Comparison of ENCODE assay signal across 14 mouse cellular contexts in genomic region chr3:122376841-122377464, GRCm38 (mm10).
DNase-seq lines count a peak whose midpoint lies in the region; ATAC-seq and TF ChIP-seq lines count a peak whose summit lies in the region.
"Had no signal": no experiment of that assay in that cellular context is flagged by ENCODE, and none has a peak within 500 bp of the region (broad histone marks: within the 10 kb centered on the region; RNA-seq: fewer than 3 reads in every experiment).

No protein-coding gene starts in this region.

- peak overlapping the region; percentile 46 for H3K27ac ChIP-seq in heart, embryonic 12.5 days (ENCODE audit: poor library complexity, severe bottlenecking)
- no peak overlapping the region; the same call in 1 of the 2 replicates for H3K27ac ChIP-seq in heart, adult 2 months
- H3K27ac ChIP-seq in midbrain, embryonic 12.5 days (replicated peaks): peak overlapping the region; percentile 5; the same call in 1 of the 2 replicates
- no peak overlapping the region for H3K27ac ChIP-seq in midbrain, embryonic 14.5 days (replicated peaks; ENCODE audit: low read depth, low read length)
- peak overlapping the region; percentile 48; the same call in 1 of the 2 replicates for H3K27ac ChIP-seq in embryonic facial prominence, embryonic 13.5 days
- H3K27ac ChIP-seq: hindbrain, embryonic 15.5 days; kidney, postnatal 0 days; liver, embryonic 13.5 days had no signal

- no peak overlapping the region for H3K4me3 ChIP-seq in heart, embryonic 12.5 days
- H3K4me3 ChIP-seq in heart, adult 2 months: no peak overlapping the region
- no peak overlapping the region for H3K4me3 ChIP-seq in midbrain, embryonic 12.5 days
- no peak overlapping the region for H3K4me3 ChIP-seq in midbrain, embryonic 14.5 days (replicated peaks; ENCODE audit: low read depth, low read length)
- H3K4me3 ChIP-seq in embryonic facial prominence, embryonic 13.5 days: no peak overlapping the region
- no peak overlapping the region for H3K4me3 ChIP-seq in myocyte
- H3K4me3 ChIP-seq: hindbrain, embryonic 15.5 days; liver, embryonic 13.5 days; megakaryocyte, embryonic 14.5 days had no signal

- DNase-seq in heart, adult 2 months: no peak
- DNase-seq in midbrain, embryonic 14.5 days: no peak
- no peak for DNase-seq in frontal cortex, adult 2 months (ENCODE audit: extremely low spot score in 1 of 2, low spot score in 1 of 2)
- no peak for DNase-seq in lung, postnatal 10 days
- DNase-seq: cerebellum, adult 9-11 months; layer of hippocampus, postnatal 36 days; liver, embryonic 13.5 days had no signal

- H3K4me2 ChIP-seq in heart, embryonic 12.5 days: no peak overlapping the region
- H3K4me2 ChIP-seq in midbrain, embryonic 12.5 days (replicated peaks): no peak overlapping the region
- no peak overlapping the region for H3K4me2 ChIP-seq in midbrain, embryonic 14.5 days (ENCODE audit: low read length)
- no peak overlapping the region; the same call in 1 of the 2 replicates for H3K4me2 ChIP-seq in embryonic facial prominence, embryonic 13.5 days
- H3K4me2 ChIP-seq in myocyte (ENCODE audit: low read depth): peak overlapping the region; percentile 76
- H3K4me2 ChIP-seq: hindbrain, embryonic 15.5 days; liver, embryonic 13.5 days had no signal

- TF ChIP-seq EP300 in heart, adult 2 months (IDR thresholded peaks at IDR 0.05; ENCODE audit: insufficient read depth, low read depth, low read length): no peak

- no peak overlapping the region for H3ac ChIP-seq in myocyte (ENCODE audit: control insufficient read depth, insufficient read length)

- H3K9me3 ChIP-seq in heart, embryonic 12.5 days (replicated peaks): no peaks in the 10 kb centered on the region
- no peaks in the 10 kb centered on the region for H3K9me3 ChIP-seq in midbrain, embryonic 12.5 days
- no peaks in the 10 kb centered on the region for H3K9me3 ChIP-seq in midbrain, embryonic 14.5 days (ENCODE audit: control insufficient read depth, low read length)
- no peaks in the 10 kb centered on the region for H3K9me3 ChIP-seq in embryonic facial prominence, embryonic 13.5 days
- H3K9me3 ChIP-seq: hindbrain, embryonic 15.5 days; liver, embryonic 13.5 days; megakaryocyte, embryonic 14.5 days had no signal

- H3K27me3 ChIP-seq in heart, embryonic 12.5 days (replicated peaks): 0 out of 2 replicates have a peak, but pooled peaks cover 10% of the 10 kb centered on the region
- H3K27me3 ChIP-seq in heart, adult 2 months (ENCODE audit: control insufficient read depth, insufficient read depth, low read length): no peaks in the 10 kb centered on the region
- no peaks in the 10 kb centered on the region; the same call in 1 of the 2 replicates for H3K27me3 ChIP-seq in midbrain, embryonic 12.5 days
- no peaks in the 10 kb centered on the region for H3K27me3 ChIP-seq in midbrain, embryonic 14.5 days (ENCODE audit: control insufficient read depth, insufficient read depth, low read length)
- no peaks in the 10 kb centered on the region for H3K27me3 ChIP-seq in embryonic facial prominence, embryonic 13.5 days
- H3K27me3 ChIP-seq in myocyte (ENCODE audit: control insufficient read depth, insufficient read depth, insufficient read length): no peaks in the 10 kb centered on the region
- H3K27me3 ChIP-seq: hindbrain, embryonic 15.5 days; liver, embryonic 13.5 days had no signal

- peak; percentile 25; the same call in 1 of the 2 replicates for ATAC-seq in heart, embryonic 12.5 days (ENCODE audit: insufficient number of reproducible peaks, low FRiP score)
- ATAC-seq in midbrain, embryonic 12.5 days (ENCODE audit: low FRiP score, low read depth): 0 out of 2 replicates have a peak, but pooled peaks have one; percentile 53
- ATAC-seq in midbrain, embryonic 14.5 days (ENCODE audit: low FRiP score, low TSS enrichment): no peak; the same call in 1 of the 2 replicates
- no peak for ATAC-seq in embryonic facial prominence, embryonic 13.5 days (ENCODE audit: insufficient number of reproducible peaks, insufficient read depth, low FRiP score, low TSS enrichment, low read depth)

- WGBS in heart, embryonic 12.5 days: 46% methylated on average over 8 of the region's 8 CpGs
- WGBS in heart, adult 2 months: 23% methylated on average over 8 of the region's 8 CpGs
- WGBS in midbrain, embryonic 12.5 days: 32% methylated on average over 8 of the region's 8 CpGs
- 29% methylated on average over 8 of the region's 8 CpGs for WGBS in midbrain, embryonic 14.5 days
- WGBS in embryonic facial prominence, embryonic 13.5 days: 26% methylated on average over 8 of the region's 8 CpGs

- no peaks in the 10 kb centered on the region for H3K79me2 ChIP-seq in heart, adult 2 months (replicated peaks; ENCODE audit: control insufficient read depth, insufficient read depth, low read length)
- H3K79me2 ChIP-seq in myocyte (ENCODE audit: control insufficient read depth, insufficient read depth): no peaks in the 10 kb centered on the region

- intact Hi-C loops in heart, adult 2 months (cut with DNase I): no loop called here

- peaks cover 28% of the 10 kb centered on the region for H3K4me1 ChIP-seq in heart, embryonic 12.5 days (replicated peaks)
- peaks cover 11% of the 10 kb centered on the region for H3K4me1 ChIP-seq in heart, adult 2 months (ENCODE audit: control insufficient read depth, insufficient read depth, low read length)
- peaks cover 17% of the 10 kb centered on the region for H3K4me1 ChIP-seq in midbrain, embryonic 12.5 days
- peaks cover 19% of the 10 kb centered on the region for H3K4me1 ChIP-seq in midbrain, embryonic 14.5 days (ENCODE audit: control insufficient read depth, insufficient read depth, low read length)
- H3K4me1 ChIP-seq in embryonic facial prominence, embryonic 13.5 days: peaks cover 28% of the 10 kb centered on the region
- H3K4me1 ChIP-seq: liver, embryonic 13.5 days had no signal

- no peak for TF ChIP-seq CTCF in heart, adult 2 months (IDR thresholded peaks at IDR 0.05)

- no peaks in the 10 kb centered on the region for H3K36me3 ChIP-seq in heart, embryonic 12.5 days
- no peaks in the 10 kb centered on the region for H3K36me3 ChIP-seq in heart, adult 2 months (ENCODE audit: control insufficient read depth, insufficient read depth, low read length)
- no peaks in the 10 kb centered on the region for H3K36me3 ChIP-seq in midbrain, embryonic 12.5 days
- H3K36me3 ChIP-seq in midbrain, embryonic 14.5 days (ENCODE audit: control insufficient read depth, insufficient read depth, low read length): no peaks in the 10 kb centered on the region
- no peaks in the 10 kb centered on the region for H3K36me3 ChIP-seq in embryonic facial prominence, embryonic 13.5 days
- no peaks in the 10 kb centered on the region for H3K36me3 ChIP-seq in myocyte (ENCODE audit: control insufficient read depth, insufficient read depth)
- H3K36me3 ChIP-seq: hindbrain, embryonic 15.5 days; liver, embryonic 13.5 days had no signal

- H3K9ac ChIP-seq in heart, embryonic 12.5 days: no peak overlapping the region
- H3K9ac ChIP-seq in heart, adult 2 months (ENCODE audit: low read depth, low read length): no peak overlapping the region
- no peak overlapping the region for H3K9ac ChIP-seq in midbrain, embryonic 12.5 days (replicated peaks)
- no peak overlapping the region for H3K9ac ChIP-seq in midbrain, embryonic 14.5 days (replicated peaks; ENCODE audit: low read length)
- no peak overlapping the region for H3K9ac ChIP-seq in embryonic facial prominence, embryonic 13.5 days
- H3K9ac ChIP-seq: hindbrain, embryonic 15.5 days; liver, embryonic 13.5 days had no signal

- no peak for TF ChIP-seq POLR2A in heart, adult 2 months (IDR thresholded peaks at IDR 0.05; ENCODE audit: insufficient read depth, low read depth, low read length)
- no peak for TF ChIP-seq POLR2A in myocyte (IDR thresholded peaks at IDR 0.05; ENCODE audit: insufficient read length, low read depth)

TF ChIP-seq in myocyte, 11 proteins besides CTCF, POLR2A, EP300 and RAD21:
- TF ChIP-seq MYOG (IDR thresholded peaks at IDR 0.05; ENCODE audit: control insufficient read depth in 1 of 3, insufficient read depth in 1 of 3, insufficient read length in 2 of 3, low read depth in 2 of 3) (peak in 1 of 3 experiments; percentile 25), MYOD1 (IDR thresholded peaks at IDR 0.05; ENCODE audit: control insufficient read depth in 1 of 3, insufficient read length in 2 of 3, low read depth in 2 of 3) (peak in 1 of 3 experiments; percentile 29), REST (IDR thresholded peaks at IDR 0.05; ENCODE audit: insufficient read depth, insufficient read length) (no peak), USF1 (IDR thresholded peaks at IDR 0.05; ENCODE audit: low read depth) (peak; percentile 13)

Comparison
In these comparisons a context has a peak if more than half of its experiments do, and no peak if none do; other contexts are left out.
1. ATAC-seq: peak in heart, embryonic 12.5 days (single experiment) and midbrain, embryonic 12.5 days (single experiment); none in midbrain, embryonic 14.5 days (single experiment) and embryonic facial prominence, embryonic 13.5 days (single experiment).
2. H3K27ac ChIP-seq: peak in heart, embryonic 12.5 days (single experiment), midbrain, embryonic 12.5 days (single experiment) and embryonic facial prominence, embryonic 13.5 days (single experiment); none in heart, adult 2 months (single experiment) and midbrain, embryonic 14.5 days (single experiment).